Mouse (Mus musculus) forebrain, embryonic 13.5 days (tissue): ENCODE results near the gene Bank1. TPM values are rescaled to one million over a fixed set of nuclear protein-coding genes. Genes with fewer than 3 reads are reported as not detected.
"Not testable (repeated sequence)": the region's sequence is repeated elsewhere in the genome, so short reads cannot be mapped to it uniquely, and the experiment has no call there.

Experiments
- ATAC-seq: fragments of 200-750 bp; cut with Nextera tagmentation; 2 replicates; pipeline ENCODE4 v1.8.0; 2017
- H3K27ac ChIP-seq: fragments of 300-500 bp; sonication (generic); 2 replicates; pipeline ENCODE4 v1.5.1; 2015; ENCODE audit warnings: inconsistent platforms, mild to moderate bottlenecking, moderate library complexity
- H3K27me3 ChIP-seq: fragments of 300-500 bp; sonication (generic); 2 replicates; pipeline ENCODE4 v1.6.1; 2015; ENCODE audit warnings: mild to moderate bottlenecking, inconsistent platforms
- H3K36me3 ChIP-seq: fragments of 300-500 bp; sonication (generic); 2 replicates; pipeline ENCODE4 v1.6.1; 2015; ENCODE audit warnings: mild to moderate bottlenecking, inconsistent platforms; ENCODE audit not compliant: poor library complexity, severe bottlenecking
- H3K4me1 ChIP-seq: fragments of 300-500 bp; sonication (generic); 2 replicates; pipeline ENCODE4 v1.6.1; 2015; ENCODE audit warnings: inconsistent platforms
- H3K4me2 ChIP-seq: fragments of 300-500 bp; sonication (generic); 2 replicates; pipeline ENCODE4 v1.6.1; 2015; ENCODE audit warnings: inconsistent platforms, mild to moderate bottlenecking, moderate library complexity
- H3K4me3 ChIP-seq: fragments of 300-500 bp; sonication (generic); 2 replicates; pipeline ENCODE4 v1.5.1; 2015; ENCODE audit warnings: mild to moderate bottlenecking, inconsistent platforms
- H3K9ac ChIP-seq: fragments of 300-500 bp; sonication (generic); 2 replicates; pipeline ENCODE4 v1.6.1; 2015; ENCODE audit warnings: mild to moderate bottlenecking, inconsistent platforms
- H3K9me3 ChIP-seq: fragments of 300-500 bp; sonication (generic); replicated peaks from 2 replicates; pipeline ENCODE4 v1.6.1; 2016; ENCODE audit warnings: inconsistent platforms
- WGBS: fragments of 180-500 bp; shearing (Covaris S2); methylation state at CpG from one replicate; pipeline ENCODE4 v1.1.7; 2015; 5-methylcytosine and 5-hydroxymethylcytosine counted together
- polyA plus RNA-seq: library from polyadenylated mRNA; unstranded; fragments of >200 nt; fragmentation: Nextera tagmentation; extraction: Ambion mirVana; gene quantifications from 2 replicates; pipeline ENCODE4 v1.2.1, GENCODE M21; 2015

Bank1 gene
- 0.18 and 0.30 TPM in 2 replicates for polyA plus RNA-seq

GRCm38 (mm10) chr3:136325783-136326182, at the start of gene Bank1:
Gene Bank1, minus strand, starts transcription at chr3:136326066.
- Histone ChIP-seq H3K4me2 (no peak within 1 kb of the TSS), H3K27me3 (no peaks in the 10 kb centered on the region), H3K27ac (no peak within 1 kb of the TSS), H3K4me1 (no peaks in the 10 kb centered on the region), H3K9ac (no peak within 1 kb of the TSS), H3K9me3 (no peaks in the 10 kb centered on the region), H3K4me3 (no peak within 1 kb of the TSS), H3K36me3 (no peaks in the 10 kb centered on the region)
- WGBS = 83% methylated on average over 5 of the region's 5 CpGs
- ATAC-seq = no peak

DNA sequence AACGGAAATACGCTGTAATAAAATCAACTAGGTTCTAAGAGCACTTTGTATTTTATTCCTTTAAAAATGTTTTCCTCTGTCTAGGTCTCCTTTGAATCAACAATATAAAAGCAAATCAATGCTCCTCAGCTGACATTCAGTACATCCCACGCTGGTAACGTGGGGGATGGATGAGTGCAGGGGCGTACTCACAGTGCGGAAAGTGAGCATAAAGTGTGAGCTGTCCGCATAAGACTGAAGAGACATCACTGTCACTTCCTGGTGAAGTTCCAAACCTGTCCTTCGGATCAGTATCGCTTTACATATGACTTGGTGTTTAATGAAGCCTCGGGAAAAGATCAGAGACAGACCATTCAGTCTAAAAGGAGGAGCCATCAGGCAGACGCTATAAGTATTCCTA, 44.0 kb upstream of the Bank1 start:
- no peak for ATAC-seq
- no peaks in the 10 kb centered on the region for H3K4me1 ChIP-seq
- no peak overlapping the region for H3K27ac ChIP-seq
- 82% methylated on average over 11 of the region's 11 CpGs for WGBS
- no peak overlapping the region for H3K4me2 ChIP-seq
- H3K9me3 ChIP-seq = no peaks in the 10 kb centered on the region
- H3K36me3 ChIP-seq = no peaks in the 10 kb centered on the region
- H3K4me3 ChIP-seq = no peak overlapping the region
- no peaks in the 10 kb centered on the region for H3K27me3 ChIP-seq
- no peak overlapping the region for H3K9ac ChIP-seq

- Histone ChIP-seq H3K36me3 (no peaks in the 10 kb centered on the region), H3K27me3 (no peaks in the 10 kb centered on the region), H3K9me3 (no peaks in the 10 kb centered on the region), H3K9ac (no peak overlapping the region), H3K27ac (no peak overlapping the region), H3K4me3 (no peak overlapping the region), H3K4me1 (no peaks in the 10 kb centered on the region), H3K4me2 (no peak overlapping the region)
- WGBS = 79% methylated on average over 9 of the region's 9 CpGs
- ATAC-seq = no peak
Measured at GRCm38 (mm10) chr3:136369466-136369865, 43.6 kb upstream of the Bank1 start.

DNA sequence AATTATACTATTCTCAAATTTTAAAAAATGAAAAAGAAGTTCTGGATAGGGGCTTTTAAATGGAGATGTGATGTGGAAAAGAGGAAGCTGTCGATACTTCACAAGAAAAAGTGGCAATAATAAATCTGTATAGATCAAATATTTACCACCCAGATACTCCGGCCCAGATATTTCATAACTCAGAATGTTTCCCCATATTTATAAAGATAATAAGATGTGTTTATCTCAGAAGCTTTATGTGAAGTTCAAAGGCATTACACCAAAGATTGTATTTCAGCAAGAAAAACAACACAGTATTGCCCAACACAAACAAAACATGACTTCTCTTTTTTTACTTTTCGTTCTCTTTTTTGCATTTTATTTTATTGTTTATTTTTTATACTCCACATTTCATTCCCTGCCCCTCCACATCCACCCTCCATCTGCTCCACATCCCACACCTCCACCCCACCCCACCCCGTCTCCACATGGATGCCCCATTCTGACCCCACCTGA, 42.7 kb upstream of the Bank1 start:
- H3K27me3 ChIP-seq = no peaks in the 10 kb centered on the region
- no peaks in the 10 kb centered on the region for H3K9me3 ChIP-seq
- no peak overlapping the region for H3K27ac ChIP-seq
- 90% methylated on average over 4 of the region's 4 CpGs for WGBS
- no peak overlapping the region for H3K4me2 ChIP-seq
- H3K4me3 ChIP-seq = no peak overlapping the region
- ATAC-seq = no peak
- H3K4me1 ChIP-seq = no peaks in the 10 kb centered on the region
- no peak overlapping the region for H3K9ac ChIP-seq
- H3K36me3 ChIP-seq = no peaks in the 10 kb centered on the region

DNA sequence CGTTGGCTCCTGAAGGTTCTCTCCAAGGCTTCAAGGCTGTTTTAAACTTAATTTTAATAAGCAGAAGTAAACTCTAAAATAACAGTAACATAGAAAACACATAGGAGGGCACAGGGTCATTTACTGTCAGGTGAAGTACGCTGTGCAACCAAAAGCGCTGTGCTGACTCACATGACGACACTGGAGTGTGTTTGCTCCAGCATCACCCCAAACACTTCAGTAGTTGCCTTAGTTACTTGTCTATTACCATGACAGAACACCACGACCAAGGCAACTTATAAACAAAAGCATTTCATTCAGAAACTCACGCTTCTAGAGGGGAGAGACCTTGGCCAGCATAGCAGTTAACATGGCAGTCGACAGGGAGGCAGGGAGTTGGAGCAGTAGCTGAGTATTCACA, 23.8 kb upstream of the Bank1 start:
- H3K9ac ChIP-seq = no peak overlapping the region
- no peaks in the 10 kb centered on the region for H3K27me3 ChIP-seq
- no peaks in the 10 kb centered on the region for H3K36me3 ChIP-seq
- no peak for ATAC-seq
- H3K9me3 ChIP-seq = no peaks in the 10 kb centered on the region
- no peak overlapping the region for H3K4me2 ChIP-seq
- H3K4me3 ChIP-seq = no peak overlapping the region
- H3K4me1 ChIP-seq = no peaks in the 10 kb centered on the region
- H3K27ac ChIP-seq = no peak overlapping the region
- WGBS = 83% methylated on average over 7 of the region's 7 CpGs

- ATAC-seq = no peak
- Histone ChIP-seq H3K27ac (no peak overlapping the region), H3K27me3 (no peaks in the 10 kb centered on the region), H3K4me1 (no peaks in the 10 kb centered on the region), H3K36me3 (no peaks in the 10 kb centered on the region), H3K4me3 (no peak overlapping the region), H3K9me3 (0 out of 2 replicates have a peak, but pooled peaks cover 3% of the 10 kb centered on the region), H3K9ac (no peak overlapping the region), H3K4me2 (no peak overlapping the region)
- 44% methylated on average over 1 of the region's 1 CpGs for WGBS
Measured at GRCm38 (mm10) chr3:136348611-136349010, 22.7 kb upstream of the Bank1 start.

DNA sequence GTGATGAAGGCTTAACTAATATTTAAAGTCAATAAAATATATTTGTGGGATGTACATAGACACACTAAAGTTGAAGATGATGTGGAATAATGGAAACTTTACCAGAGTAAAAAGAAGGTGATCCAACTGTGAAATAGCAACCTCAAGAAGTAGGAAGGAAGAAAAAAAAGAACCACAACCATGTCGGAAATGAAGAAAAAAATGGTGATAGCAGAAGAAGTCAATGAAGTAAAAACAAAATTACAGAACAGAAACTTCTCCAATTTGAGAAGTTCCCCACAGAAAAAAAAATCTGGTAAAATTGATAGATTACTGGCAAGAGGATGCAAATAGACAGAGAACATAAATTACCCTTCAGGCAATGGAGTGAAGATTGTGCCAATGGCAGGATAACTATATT, 21.4 kb upstream of the Bank1 start:
- H3K27ac ChIP-seq = no peak overlapping the region
- no peak overlapping the region for H3K9ac ChIP-seq
- WGBS = 88% methylated on average over 1 of the region's 1 CpGs
- no peak overlapping the region for H3K4me2 ChIP-seq
- no peaks in the 10 kb centered on the region for H3K4me1 ChIP-seq
- no peaks in the 10 kb centered on the region for H3K36me3 ChIP-seq
- no peak for ATAC-seq
- H3K4me3 ChIP-seq = no peak overlapping the region
- H3K9me3 ChIP-seq = 0 out of 2 replicates have a peak, but pooled peaks cover 3% of the 10 kb centered on the region
- H3K27me3 ChIP-seq = no peaks in the 10 kb centered on the region

DNA sequence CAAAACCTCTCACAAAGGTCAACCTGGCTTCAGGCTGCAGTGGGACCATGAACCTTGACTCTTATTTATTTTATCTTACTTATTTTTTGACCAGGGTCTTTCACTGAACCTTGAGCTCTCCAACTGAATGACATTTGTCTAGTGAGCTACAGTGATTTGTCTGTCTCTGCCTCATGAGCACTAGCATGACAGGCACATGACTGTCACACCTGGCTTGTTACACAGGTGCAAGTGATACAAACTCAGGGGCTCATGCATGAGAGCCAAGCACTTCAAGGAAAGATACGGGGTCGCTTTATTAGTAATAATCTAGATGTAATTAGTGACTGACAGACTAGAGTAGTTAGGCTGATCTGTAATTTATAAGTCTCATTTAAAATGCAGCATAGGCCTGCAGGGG, 16.0 kb upstream of the Bank1 start:
- no peaks in the 10 kb centered on the region for H3K36me3 ChIP-seq
- H3K9me3 ChIP-seq = 0 out of 2 replicates have a peak, but pooled peaks cover 3% of the 10 kb centered on the region
- no peak overlapping the region for H3K27ac ChIP-seq
- no peaks in the 10 kb centered on the region for H3K27me3 ChIP-seq
- H3K4me1 ChIP-seq = no peaks in the 10 kb centered on the region
- no peak overlapping the region for H3K4me3 ChIP-seq
- ATAC-seq = no peak
- no peak overlapping the region for H3K4me2 ChIP-seq
- H3K9ac ChIP-seq = no peak overlapping the region
- 92% methylated on average over 2 of the region's 2 CpGs for WGBS

DNA sequence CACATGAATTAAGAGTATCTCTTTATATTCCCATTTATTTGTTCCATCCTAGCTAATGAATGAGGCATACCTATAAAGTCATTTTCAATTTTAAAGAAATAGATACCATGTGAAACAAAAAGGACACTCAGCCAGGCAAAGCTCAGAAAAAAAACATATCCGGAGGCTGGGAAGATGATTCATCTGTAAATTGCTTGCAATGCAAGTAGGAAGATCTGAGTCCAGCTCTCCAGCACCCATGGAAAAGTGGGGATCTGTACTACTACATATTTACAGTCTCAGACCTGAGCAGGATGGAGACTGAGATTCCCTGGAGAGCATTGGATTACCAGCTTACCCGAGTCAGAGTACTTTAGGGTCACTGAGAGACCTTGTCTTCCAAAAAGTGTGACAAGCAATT, 14.0 kb upstream of the Bank1 start:
- no peak overlapping the region for H3K9ac ChIP-seq
- no peaks in the 10 kb centered on the region for H3K4me1 ChIP-seq
- 0 out of 2 replicates have a peak, but pooled peaks cover 3% of the 10 kb centered on the region for H3K9me3 ChIP-seq
- no peak for ATAC-seq
- H3K36me3 ChIP-seq = no peaks in the 10 kb centered on the region
- no peaks in the 10 kb centered on the region for H3K27me3 ChIP-seq
- WGBS = 83% methylated on average over 2 of the region's 2 CpGs
- H3K27ac ChIP-seq = no peak overlapping the region
- H3K4me2 ChIP-seq = no peak overlapping the region
- no peak overlapping the region for H3K4me3 ChIP-seq

DNA sequence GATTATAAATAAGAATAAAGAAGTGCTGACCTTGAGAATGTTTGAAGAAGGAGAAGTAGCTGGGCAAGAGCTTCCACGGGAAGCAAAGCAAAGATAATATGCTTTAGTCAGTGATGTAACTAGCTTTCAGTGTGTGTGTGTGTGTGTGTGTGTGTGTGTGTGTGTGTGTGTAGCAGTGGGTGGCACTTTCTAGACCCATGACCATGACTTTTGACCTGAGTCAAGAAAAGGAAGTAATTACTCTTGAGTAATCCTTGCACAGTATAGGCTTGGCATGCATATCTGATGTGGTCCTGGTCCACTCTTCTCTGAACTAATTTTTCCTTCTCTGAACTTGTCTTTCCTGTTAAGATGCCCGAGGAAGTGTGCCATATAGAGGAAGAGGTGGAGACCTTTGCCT, 5.3 kb upstream of the Bank1 start:
- no peaks in the 10 kb centered on the region for H3K4me1 ChIP-seq
- WGBS = 92% methylated on average over 2 of the region's 2 CpGs
- H3K4me2 ChIP-seq = no peak overlapping the region

DNA sequence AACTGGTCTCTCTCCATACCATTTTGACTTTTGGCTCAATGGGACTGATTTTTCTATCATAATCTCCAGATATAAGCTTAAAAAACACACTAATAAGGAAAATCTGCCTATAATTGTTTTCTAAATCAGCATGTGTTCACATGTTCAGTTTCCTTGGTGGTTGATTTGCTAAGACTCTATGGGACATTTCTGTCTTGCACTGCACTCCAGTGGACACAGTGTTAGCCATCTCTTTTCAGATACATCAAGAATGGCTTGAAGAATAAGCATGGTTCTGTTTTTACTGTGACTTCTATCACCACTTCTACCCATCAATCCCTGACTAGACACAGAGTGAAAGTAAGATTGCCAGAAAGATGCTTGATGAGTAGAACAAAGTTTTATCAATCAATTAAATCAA, 4.2 kb upstream of the Bank1 start:
- no peak for ATAC-seq
- H3K27me3 ChIP-seq = no peaks in the 10 kb centered on the region
- H3K9ac ChIP-seq = no peak overlapping the region

More for the DNA sequence above, 5.3 kb upstream of the Bank1 start:
- no peak for ATAC-seq
- Histone ChIP-seq H3K27ac (no peak overlapping the region), H3K9me3 (no peaks in the 10 kb centered on the region), H3K4me3 (no peak overlapping the region), H3K27me3 (no peaks in the 10 kb centered on the region), H3K36me3 (no peaks in the 10 kb centered on the region), H3K9ac (no peak overlapping the region)

GRCm38 (mm10) chr3:136329133-136329532, 3.3 kb upstream of the Bank1 start:
- no peak for ATAC-seq
- no peak overlapping the region for H3K4me2 ChIP-seq
- H3K4me1 ChIP-seq = no peaks in the 10 kb centered on the region
- H3K9ac ChIP-seq = no peak overlapping the region
- H3K9me3 ChIP-seq = no peaks in the 10 kb centered on the region
- WGBS = 50% methylated on average over 6 of the region's 6 CpGs
- no peaks in the 10 kb centered on the region for H3K27me3 ChIP-seq
- H3K27ac ChIP-seq = no peak overlapping the region
- H3K4me3 ChIP-seq = no peak overlapping the region
- no peaks in the 10 kb centered on the region for H3K36me3 ChIP-seq

More for the DNA sequence above, 4.2 kb upstream of the Bank1 start:
- H3K9me3 ChIP-seq = no peaks in the 10 kb centered on the region
- H3K27ac ChIP-seq = no peak overlapping the region
- H3K4me2 ChIP-seq = no peak overlapping the region
- no peaks in the 10 kb centered on the region for H3K36me3 ChIP-seq
- H3K4me1 ChIP-seq = no peaks in the 10 kb centered on the region
- no peak overlapping the region for H3K4me3 ChIP-seq

- H3K9ac ChIP-seq, H3K9me3 ChIP-seq, H3K27ac ChIP-seq, ATAC-seq, H3K36me3 ChIP-seq, H3K4me3 ChIP-seq, H3K27me3 ChIP-seq, H3K4me2 ChIP-seq, H3K4me1 ChIP-seq: not testable (repeated sequence)
- WGBS = 95% methylated on average over 6 of the region's 6 CpGs
Measured at GRCm38 (mm10) chr3:136324716-136325115, 1.1 kb downstream of the Bank1 start.
